Mouse (Mus musculus) liver, embryonic 14.5 days (tissue): ENCODE data around the gene Hist1h2be.

Source experiments
- CTCF ChIP-seq: IDR thresholded peaks from 2 replicates; pipeline ENCODE4 v1.5.1; 2016; ENCODE audit warnings: antibody characterized with exemption, low read depth, control low read depth
- EP300 ChIP-seq: IDR thresholded peaks from 2 replicates; pipeline ENCODE4 v1.6.1; 2016; ENCODE audit warnings: antibody characterized with exemption, low read depth

DNA sequence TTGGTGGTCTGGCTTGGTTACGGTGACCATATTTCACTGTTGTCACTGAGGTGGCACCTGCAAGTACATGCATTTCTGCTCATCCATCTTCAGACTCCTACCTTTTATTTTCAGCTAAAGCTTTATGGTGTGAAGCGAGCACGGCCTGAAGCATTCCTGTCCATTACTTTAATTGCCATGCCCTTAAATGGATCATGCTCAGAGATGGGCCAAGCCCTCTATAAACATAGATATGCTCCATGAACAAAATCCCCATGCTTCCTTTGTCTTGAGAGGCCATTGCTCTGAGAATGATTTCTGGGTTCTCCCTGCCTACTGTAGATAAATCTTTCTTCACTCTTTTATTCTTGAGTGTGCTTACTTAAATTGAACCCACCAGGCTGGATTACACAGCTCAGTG lies 16.5 kb downstream of the Hist1h2be start:
- TF ChIP-seq EP300 (no peak), CTCF (no peak)
